Mouse (Mus musculus) retina, embryonic 14.5 days (tissue): ENCODE measurements at regions not wholly inside any gene's neighbourhood (a gene's known extent, or its start where the extent isn't known, plus 50 kb on each side); places are given as distances from the start of the nearest gene placed in this dataset.
A peak's percentile ranks its signal among the peaks of the same experiment; 100 is the strongest.
"Not testable (repeated sequence)": the region's sequence is repeated elsewhere in the genome, so short reads cannot be mapped to it uniquely, and the experiment has no call there.

Experiments
- DNase-seq: peaks from one replicate; pipeline ENCODE4 v3.0.0-alpha.2; 2015; ENCODE audit warnings: low spot score

DNA sequence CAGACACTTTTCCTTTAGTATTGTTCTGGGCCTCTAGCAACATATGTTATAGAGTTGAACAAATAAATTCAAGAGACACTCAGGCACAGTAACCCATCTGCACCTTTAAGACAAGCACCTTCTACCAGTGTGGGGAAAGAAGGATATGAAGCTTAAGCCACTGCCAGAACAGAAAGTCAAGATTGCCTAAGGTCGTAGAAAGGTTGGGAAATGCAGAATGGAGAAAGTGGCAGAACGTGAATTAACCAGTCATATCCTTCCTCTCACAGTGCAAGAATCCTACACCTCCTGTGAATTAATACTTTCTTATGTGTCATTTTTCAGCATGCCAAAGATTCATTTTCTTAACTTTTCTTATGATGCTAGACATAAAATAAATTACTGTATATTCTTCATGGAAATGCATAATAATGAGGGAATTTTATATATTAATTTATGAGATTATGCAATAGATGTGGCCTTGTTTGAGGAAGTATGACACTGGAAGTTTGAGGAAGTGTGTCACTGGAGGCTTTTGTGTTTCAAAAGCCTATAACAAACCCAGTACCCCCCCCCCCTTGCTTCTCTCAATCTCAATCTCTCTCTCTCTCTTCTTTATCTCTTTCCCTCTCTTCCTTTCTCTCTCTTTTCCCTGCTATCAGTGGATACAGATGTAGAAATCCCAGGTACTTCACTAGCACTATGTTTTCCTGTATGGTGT lies 361.6 kb upstream of the Edil3 start:
- DNase-seq: no peak

DNA sequence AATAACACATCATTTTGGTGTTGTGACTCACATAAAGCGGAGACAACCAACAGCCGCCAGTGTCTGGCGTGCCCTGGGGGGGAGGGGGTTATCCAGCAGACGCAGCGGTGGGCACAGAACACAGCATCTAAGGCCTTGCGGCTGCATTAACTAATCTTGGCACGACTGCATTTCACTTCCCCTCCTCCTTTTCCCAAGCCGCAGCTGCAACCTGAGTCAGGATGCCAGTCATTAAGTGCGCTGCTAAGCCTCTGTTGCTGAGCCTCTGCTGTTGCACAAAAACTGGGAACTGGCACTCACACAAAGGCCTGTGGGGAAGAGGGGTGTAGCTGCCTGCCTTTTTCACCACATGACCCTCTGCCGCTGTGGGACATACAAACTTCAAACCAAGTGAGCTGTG lies 331.2 kb upstream of the Edil3 start:
- no peak for DNase-seq

DNA sequence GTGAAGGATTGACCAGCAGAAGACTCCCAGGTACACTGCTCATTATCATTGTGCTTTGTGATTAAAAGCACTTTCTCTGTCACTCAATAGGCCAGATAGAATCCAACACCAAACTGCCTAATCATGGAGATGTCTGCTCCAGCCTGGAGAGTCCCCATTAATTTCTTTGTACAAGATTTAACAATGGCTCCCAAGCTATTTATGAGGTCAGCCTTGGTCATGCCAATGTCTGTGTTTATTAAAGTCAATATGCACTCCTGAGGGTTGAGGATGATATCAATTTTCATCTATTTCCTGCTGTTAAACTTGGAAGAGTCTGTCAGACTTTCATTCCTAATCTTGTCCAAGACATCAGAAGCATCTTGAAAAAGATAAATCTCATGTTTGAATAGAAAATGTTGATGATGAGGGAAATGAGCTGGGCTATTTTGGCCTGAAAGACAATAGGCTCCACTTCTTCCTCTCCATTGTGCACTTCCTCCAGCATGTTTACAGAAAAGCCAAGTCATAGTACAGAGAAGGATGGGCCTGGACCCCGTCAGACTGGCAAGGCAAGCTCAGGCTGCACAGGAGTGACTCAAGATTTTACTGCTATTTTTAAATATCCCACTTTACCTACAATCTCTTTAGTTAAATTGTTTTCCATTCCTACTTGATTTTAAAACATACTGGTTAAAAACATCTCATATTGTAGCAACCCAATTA lies 310.3 kb upstream of the Edil3 start:
- DNase-seq: no peak

DNA sequence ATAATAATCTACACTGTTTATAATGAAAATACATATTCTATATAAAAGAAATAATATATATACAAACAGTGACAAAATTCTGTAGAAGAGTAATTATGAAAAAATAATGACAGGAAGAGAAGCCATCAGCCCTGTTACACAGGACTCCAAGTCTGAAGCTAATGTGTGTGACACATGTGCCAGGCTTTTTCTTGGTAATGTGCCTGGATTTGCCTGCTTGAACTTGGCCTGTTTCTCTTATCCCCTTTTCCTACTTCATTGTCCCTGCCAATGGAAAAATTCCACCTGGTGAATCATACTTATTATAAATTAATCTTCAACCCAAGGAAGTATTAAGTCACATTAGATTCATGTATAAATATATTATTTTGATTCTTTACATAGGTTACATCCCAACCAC lies 286.5 kb upstream of the Edil3 start:
- no peak for DNase-seq

DNA sequence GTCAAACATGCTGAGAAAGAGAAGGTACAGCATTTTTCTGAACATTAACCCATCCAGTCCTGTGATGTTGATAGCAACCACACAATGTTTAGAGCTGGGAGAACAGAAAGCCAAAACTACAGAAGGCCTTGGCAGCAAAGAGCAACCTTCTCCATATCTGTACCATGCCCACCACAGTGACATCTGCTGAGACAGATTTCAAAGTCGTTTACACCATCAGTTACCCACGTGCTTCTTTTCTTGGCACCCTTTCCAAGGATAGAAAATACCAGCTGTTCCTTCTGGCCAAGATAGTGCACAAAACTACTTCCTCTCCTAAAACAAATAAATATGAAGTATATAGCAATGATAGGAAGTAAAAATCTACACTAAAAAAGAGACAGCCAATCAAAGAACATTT lies 266.8 kb upstream of the Edil3 start:
- no peak for DNase-seq

DNA sequence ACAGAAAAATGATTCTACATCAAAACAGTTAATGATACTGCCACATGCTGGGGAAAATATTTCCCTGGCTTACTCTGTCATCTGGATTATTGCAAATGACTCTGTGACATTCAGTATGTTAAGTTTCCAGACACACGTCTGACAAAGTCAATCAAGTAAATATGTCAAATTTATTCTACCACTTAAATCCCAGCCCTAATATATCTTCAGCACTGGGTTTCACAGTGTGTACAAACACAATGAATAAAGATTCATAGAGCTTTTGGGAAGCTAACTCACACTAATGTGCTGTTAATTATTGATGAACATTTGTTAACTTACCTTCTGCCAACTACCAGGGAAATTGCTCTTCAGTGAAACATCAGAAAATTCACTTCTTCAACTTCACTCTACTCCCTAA lies 256.3 kb upstream of the Edil3 start:
- DNase-seq: no peak

DNA sequence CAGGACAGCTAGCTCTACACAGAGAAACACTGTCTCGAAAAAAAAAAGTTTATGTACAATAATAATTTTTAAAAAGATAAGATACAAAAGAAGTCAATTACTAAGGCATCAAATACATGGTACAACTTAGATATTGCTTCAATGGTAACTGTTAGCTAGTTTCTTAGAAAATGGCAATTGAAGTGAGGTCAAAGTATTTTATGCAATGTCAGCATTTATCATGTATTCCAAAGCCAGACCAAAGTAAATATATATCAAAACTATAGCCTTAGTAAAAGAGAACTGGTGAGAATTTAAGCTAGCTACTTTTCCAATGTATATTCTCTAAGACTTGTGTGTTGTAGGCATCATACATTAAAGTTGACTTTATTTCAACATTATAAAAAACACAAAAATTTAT lies 219.0 kb upstream of the Edil3 start:
- DNase-seq: no peak

DNA sequence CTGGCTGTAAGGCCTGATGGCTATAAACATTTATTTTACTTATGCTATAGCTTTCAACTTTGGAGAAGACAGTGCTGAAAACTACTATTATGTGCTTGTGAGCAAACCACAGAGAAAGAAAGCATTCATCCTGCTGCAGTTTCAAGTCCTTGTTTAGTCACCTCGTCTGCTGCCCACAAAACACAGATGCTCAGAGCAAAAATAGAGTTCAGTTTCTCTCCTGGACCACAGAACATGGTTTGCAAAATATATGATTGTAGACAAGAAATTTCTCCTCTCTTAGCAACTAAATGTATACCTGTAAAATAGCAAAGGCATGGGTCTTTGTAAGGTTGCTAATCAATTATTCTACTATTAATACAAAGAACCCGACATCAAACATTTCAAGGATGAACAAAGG lies 210.7 kb upstream of the Edil3 start:
- DNase-seq: no peak

DNA sequence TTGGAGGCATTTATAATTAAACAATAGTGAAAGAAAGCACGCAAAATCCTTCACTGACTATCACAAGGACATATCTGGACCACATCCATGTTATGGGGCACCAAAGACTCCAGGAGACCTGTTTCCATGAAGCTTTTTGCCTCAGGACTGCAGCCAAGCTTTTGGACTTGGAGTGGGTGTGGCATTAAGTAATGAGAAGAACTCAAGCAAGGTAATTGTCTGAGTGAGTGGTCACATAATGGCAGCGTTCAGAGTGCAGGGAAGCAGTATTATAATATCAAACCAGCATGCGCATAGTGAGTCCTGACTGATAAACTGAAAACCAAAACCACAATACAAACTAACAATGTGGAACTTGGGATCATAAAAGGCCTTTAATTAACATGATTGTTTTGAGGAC lies 208.0 kb upstream of the Edil3 start:
- no peak for DNase-seq

DNA sequence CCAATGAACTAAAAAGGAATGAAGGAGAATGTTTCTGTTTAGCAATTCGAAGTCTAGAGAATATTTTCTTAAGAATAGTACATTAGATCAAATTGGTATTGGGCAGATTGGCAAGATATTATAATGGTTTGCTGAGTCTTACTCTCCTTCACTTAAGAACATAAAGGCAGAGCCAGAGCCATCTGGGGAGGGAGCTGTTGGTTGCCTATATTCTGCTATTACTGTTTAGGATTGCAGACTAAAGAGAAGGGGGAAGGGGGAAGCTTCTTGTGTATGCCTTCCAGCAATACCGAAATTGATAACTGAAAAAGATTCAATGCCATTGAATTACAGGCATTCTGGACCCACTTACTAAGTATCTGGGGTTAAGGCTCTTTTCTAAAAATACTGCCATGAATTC lies 171.1 kb upstream of the Edil3 start:
- no peak for DNase-seq

DNA sequence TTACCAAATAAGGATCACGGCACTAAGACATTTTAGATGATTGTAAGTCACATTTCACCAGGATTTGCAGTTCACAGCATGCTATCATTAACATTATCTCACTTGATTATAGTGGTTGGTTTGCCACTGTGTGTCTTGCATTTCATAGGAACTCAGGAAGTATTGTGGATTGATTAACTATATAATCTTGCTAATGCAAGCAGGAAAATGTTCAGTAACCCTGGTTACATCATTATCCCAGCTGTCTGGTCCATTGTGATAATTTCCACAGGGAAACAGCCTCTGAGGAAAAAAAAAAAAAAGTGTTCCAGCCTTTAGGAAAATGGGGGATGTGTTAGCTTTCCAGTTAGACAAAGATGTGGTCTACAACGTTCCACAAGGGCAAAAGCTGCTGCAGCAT lies 170.2 kb upstream of the Edil3 start:
- peak; percentile 2 for DNase-seq

DNA sequence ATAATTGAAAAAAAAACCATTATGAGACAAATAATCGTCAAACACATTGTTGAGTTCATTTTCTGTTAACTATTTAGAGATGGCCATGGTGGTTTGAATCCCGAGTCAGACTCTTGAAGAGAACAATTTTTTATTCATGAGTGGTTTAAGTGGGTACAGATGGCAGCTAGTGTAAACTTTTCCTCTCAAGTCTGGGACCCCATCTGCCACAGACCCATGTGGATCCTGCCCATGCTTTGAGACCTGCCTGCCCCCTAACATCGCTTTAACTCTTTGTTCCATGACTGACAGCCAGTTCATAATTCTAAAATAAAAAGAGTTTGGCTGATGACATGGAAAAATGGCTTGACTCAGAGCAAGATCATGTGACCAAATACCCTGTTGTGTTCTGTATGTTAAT lies 166.2 kb upstream of the Edil3 start:
- no peak for DNase-seq

DNA sequence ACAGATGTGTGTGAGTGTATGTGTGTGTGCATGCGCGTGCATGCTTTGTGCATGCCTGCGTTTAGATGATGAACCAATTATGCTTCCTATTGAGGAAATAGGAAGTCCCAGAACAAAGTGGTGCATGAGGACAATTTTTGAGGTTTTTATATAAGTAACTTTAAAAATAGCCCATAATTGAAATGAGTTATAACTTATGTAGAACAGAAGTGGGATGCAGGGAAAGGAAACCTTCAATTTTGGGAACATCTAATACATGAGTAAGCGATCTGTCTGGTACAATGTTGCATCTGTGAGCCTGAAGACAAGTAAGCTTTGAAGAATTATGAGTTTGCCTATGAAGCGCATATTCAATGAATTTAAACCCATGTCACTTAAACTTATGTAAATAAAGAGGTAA lies 145.4 kb upstream of the Edil3 start:
- DNase-seq: no peak

DNA sequence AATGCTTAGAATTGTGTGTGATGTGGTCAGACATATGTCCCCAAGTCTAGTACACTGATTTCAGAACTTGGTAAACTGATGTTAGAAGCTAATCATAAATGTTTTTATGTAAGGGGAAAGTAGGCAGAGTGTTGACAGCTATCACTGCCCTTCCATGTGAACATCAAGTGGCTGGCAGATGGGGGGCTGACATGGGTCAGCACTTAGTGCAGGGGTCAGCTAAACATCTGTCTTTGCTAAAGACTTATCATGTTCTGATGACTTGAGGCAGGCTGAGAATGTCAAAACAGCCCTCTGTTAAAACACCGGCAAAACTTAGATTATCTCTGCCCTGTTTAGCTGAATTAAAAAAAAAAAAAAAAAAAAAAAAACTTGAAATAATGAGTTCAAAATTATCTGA lies 116.7 kb upstream of the Edil3 start:
- DNase-seq: no peak

DNA sequence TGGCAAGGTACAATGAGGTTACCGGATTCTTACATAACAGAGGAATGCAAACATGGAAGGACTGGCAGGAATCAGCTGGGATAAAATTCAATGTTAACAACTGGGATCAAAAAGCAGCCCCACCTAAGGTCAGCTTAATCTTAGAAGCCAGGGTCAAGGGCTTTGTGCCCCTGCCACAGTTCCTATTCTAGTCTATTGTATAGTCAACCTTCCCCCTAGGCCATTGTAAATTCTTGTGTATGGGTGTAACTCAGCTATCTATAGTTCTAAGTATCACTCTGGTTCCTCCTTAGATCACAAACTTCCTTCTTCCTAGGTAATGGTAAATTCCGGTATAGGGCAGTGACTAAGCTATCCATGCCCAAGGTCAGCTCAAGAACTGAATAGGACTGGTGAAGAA lies 91.6 kb upstream of the Edil3 start:
- DNase-seq: not testable (repeated sequence)

DNA sequence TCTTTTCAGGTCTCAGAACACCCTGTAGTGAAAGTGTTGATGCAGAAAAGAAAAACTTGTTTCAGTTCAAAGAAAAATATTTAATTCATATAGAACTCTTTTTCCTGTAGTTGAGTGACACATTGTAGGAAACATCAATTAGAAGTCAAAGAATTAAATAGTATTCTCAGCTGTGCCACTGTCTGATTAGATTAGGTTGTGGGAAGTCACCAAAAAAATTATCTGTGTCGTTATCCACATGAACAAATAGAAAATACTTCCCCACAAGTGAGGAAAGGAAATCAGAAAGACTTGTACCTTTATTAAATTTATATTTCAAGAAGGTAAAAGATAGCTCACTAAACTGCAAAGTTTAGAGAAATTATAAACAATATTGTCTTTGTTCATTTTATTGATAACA lies 71.4 kb upstream of the Edil3 start:
- no peak for DNase-seq
